Mouse (Mus musculus) heart, adult 11 months (tissue): ENCODE measurements around the gene Notch3.
"Not testable (repeated sequence)": the region's sequence is repeated elsewhere in the genome, so short reads cannot be mapped to it uniquely, and the experiment has no call there.

ENCODE experiments used
- DNase-seq: peaks from one replicate; pipeline ENCODE4 v3.0.0; 2022

The Notch3 gene

GRCm38 (mm10) chr17:32117287-32117871, 49.3 kb downstream of the Notch3 start:
- DNase-seq, result peak; percentile 98

- peak; percentile 94 for DNase-seq
Measured at GRCm38 (mm10) chr17:32116586-32117286, 49.9 kb downstream of the Notch3 start.

- DNase-seq, result not testable (repeated sequence)
Measured at GRCm38 (mm10) chr17:32114486-32114885, 52.2 kb downstream of the Notch3 start.

- DNase-seq, result peak; percentile 99
Measured at GRCm38 (mm10) chr17:32113523-32114421, 52.9 kb downstream of the Notch3 start.

- DNase-seq, result no peak
Measured at GRCm38 (mm10) chr17:32113255-32113522, 53.5 kb downstream of the Notch3 start.

GRCm38 (mm10) chr17:32112434-32113254, 54.0 kb downstream of the Notch3 start:
- no peak for DNase-seq

- peak; percentile 92 for DNase-seq
Measured at GRCm38 (mm10) chr17:32110980-32111780, 55.5 kb downstream of the Notch3 start.

- peak; percentile 97 for DNase-seq
Measured at GRCm38 (mm10) chr17:32110424-32110823, 56.2 kb downstream of the Notch3 start.

- DNase-seq, result no peak
Measured at GRCm38 (mm10) chr17:32109201-32109940, 57.3 kb downstream of the Notch3 start.

- DNase-seq, result not testable (repeated sequence)
Measured at GRCm38 (mm10) chr17:32108320-32109011, 58.2 kb downstream of the Notch3 start.

- DNase-seq, result no peak
Measured at GRCm38 (mm10) chr17:32107877-32108276, 58.8 kb downstream of the Notch3 start.

GRCm38 (mm10) chr17:32106358-32106757, 60.3 kb downstream of the Notch3 start:
- no peak for DNase-seq

GRCm38 (mm10) chr17:32103054-32103453, 63.6 kb downstream of the Notch3 start:
- no peak for DNase-seq

GRCm38 (mm10) chr17:32099943-32100586, 66.6 kb downstream of the Notch3 start:
- DNase-seq, result peak; percentile 96

- DNase-seq, result no peak
Measured at GRCm38 (mm10) chr17:32099574-32099942, 67.1 kb downstream of the Notch3 start.

GRCm38 (mm10) chr17:32098905-32099304, 67.7 kb downstream of the Notch3 start:
- not testable (repeated sequence) for DNase-seq

GRCm38 (mm10) chr17:32097676-32098075, 69.0 kb downstream of the Notch3 start:
- no peak for DNase-seq

- no peak for DNase-seq
Measured at GRCm38 (mm10) chr17:32092895-32093294, 73.8 kb downstream of the Notch3 start.

GRCm38 (mm10) chr17:32092241-32092619, 74.4 kb downstream of the Notch3 start:
- DNase-seq, result no peak
